Mouse (Mus musculus): ENCODE measurements around the gene Plin3. TPM values are rescaled to one million over a fixed set of nuclear protein-coding genes. Genes with fewer than 3 reads are reported as not detected.

Gene Plin3
- polyA plus RNA-seq (2015; fragmentation: Nextera tagmentation; extraction: Ambion mirVana): 65.8 and 83.2 TPM in 2 replicates

DNA sequence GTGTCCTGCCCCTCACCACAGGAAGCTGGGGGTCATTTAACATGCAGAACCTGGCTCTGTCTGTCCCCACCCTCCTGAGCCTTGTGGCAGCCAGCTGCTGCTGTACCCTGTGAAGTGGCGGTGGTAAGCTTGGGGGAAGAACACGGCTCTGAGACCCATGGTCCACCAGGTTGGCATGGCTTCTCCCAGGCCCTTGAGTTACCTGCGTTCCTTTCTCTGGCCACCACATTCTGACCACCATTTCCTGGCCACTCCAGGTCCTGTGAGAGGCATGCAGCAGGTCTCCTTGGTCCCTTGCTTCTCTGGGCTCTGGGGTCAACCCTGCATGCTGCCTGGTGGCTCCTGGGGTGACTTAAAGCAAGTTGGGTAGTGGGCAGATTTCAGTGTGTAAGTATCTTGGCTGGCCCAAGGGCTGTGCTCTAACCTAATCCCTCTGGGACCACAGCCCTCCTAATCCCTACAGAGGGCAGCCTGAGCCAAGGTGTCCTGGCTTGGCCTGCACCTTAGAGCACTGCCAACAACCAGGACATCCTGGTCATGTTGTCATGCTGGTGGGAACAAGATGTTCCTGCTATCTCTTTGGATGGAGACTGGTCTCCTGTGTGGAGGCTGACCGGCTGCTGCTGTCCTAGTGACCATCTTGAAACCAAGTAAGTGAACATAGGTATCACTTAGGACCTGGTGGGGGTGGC is at the start of gene Plin3:
TSS of gene Plin3 (minus strand) at position 343 of the 692 bp plus-strand sequence.
- Histone ChIP-seq H3K27me3 (no peaks in the 10 kb centered on the region), H3K9me3 (no peaks in the 10 kb centered on the region), H3K4me2 (no peak within 1 kb of the TSS), H3K4me3 (no peak within 1 kb of the TSS), H3K36me3 (no peaks in the 10 kb centered on the region), H3K9ac (no peak within 1 kb of the TSS), H3K4me1 (peaks cover 38% of the 10 kb centered on the region), H3K27ac (peak within 1 kb of the TSS; percentile 48; the same call in 1 of the 2 replicates)
- 89% methylated on average over 4 of the region's 4 CpGs for WGBS
- ATAC-seq (ENCODE audit: insufficient number of reproducible peaks, insufficient read depth, low FRiP score, low TSS enrichment, low read depth): no peak

DNA sequence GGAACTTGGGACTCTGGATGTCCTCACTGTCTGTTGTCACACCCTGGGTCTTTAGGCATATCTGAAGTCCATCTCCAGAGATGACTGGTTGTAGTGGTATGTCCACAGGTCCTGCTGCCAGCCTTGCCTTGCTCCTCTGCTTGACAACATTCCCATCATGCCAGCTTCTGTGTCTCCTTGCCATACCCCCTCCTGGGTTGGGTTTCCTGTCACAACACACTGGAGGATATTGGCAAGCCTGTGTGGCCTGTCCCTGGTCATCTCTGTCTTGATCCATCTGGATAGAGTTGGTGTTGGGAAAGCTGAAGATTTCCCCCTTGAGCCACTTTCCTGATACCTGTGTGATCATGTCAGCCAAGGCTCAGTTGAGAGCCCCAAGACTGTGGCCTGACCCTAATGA is 48.0 kb upstream of the Plin3 start:
- no peak overlapping the region for H3K4me3 ChIP-seq
- peaks cover 3% of the 10 kb centered on the region for H3K4me1 ChIP-seq
- no peaks in the 10 kb centered on the region for H3K27me3 ChIP-seq
- no peak for ATAC-seq (ENCODE audit: insufficient number of reproducible peaks, insufficient read depth, low FRiP score, low TSS enrichment, low read depth)
- no peak overlapping the region for H3K4me2 ChIP-seq
- H3K9ac ChIP-seq: no peak overlapping the region
- no peak overlapping the region for H3K27ac ChIP-seq
- H3K9me3 ChIP-seq: no peaks in the 10 kb centered on the region
- H3K36me3 ChIP-seq: no peaks in the 10 kb centered on the region

DNA sequence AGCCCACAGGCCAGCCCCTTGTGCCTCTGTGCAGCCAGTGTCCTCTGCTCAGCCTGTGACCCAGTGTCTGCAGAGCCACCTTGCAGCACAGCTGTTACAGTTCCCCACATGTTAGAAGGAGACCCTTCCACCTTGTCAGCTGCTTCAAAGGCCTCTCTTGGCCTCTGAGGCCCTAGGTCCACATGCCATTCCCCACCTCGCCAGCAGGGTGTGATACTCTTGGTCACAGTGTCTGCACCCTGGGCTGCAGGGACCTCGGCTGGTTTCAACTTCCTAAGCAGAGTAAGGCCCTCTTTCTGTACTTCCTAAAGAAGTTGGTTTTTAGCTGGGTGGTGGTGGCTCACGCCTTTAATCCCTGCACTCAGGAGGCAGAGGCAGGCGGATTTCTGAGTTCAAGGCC is 46.2 kb upstream of the Plin3 start:
- no peak overlapping the region for H3K9ac ChIP-seq
- H3K4me1 ChIP-seq: peaks cover 3% of the 10 kb centered on the region
- WGBS: 55% methylated on average over 4 of the region's 4 CpGs
- no peak for ATAC-seq (ENCODE audit: insufficient number of reproducible peaks, insufficient read depth, low FRiP score, low TSS enrichment, low read depth)
- peaks cover 7% of the 10 kb centered on the region; the same call in 1 of the 2 replicates for H3K36me3 ChIP-seq
- H3K4me3 ChIP-seq: no peak overlapping the region
- H3K9me3 ChIP-seq: no peaks in the 10 kb centered on the region
- H3K4me2 ChIP-seq: no peak overlapping the region
- no peaks in the 10 kb centered on the region for H3K27me3 ChIP-seq
- H3K27ac ChIP-seq: no peak overlapping the region

DNA sequence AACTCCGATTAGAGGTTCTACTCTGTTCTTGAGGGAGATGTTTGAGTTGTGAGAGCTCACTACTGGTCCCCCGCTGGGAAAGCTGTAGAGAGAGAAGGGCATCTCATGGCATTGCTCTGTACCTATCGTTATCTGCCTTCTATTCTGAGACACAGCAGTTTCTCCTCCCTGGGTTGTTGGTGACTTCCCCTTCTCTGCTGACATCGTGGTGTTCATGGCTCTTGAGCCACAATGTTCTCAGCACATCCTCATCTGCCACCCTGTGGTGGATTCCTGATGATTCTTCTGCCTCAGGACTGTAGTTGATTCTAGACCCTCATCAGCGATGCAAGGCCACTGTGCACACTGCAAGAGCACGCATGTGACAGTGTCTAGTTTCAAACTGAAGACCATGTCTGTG is 45.1 kb upstream of the Plin3 start:
- peaks cover 6% of the 10 kb centered on the region for H3K4me1 ChIP-seq
- no peak overlapping the region for H3K4me3 ChIP-seq
- 95% methylated on average over 6 of the region's 6 CpGs for WGBS
- H3K9ac ChIP-seq: no peak overlapping the region
- no peaks in the 10 kb centered on the region for H3K9me3 ChIP-seq
- no peak overlapping the region for H3K4me2 ChIP-seq
- peaks cover 7% of the 10 kb centered on the region; the same call in 1 of the 2 replicates for H3K36me3 ChIP-seq
- no peaks in the 10 kb centered on the region for H3K27me3 ChIP-seq
- no peak overlapping the region for H3K27ac ChIP-seq
- no peak for ATAC-seq (ENCODE audit: insufficient number of reproducible peaks, insufficient read depth, low FRiP score, low TSS enrichment, low read depth)

DNA sequence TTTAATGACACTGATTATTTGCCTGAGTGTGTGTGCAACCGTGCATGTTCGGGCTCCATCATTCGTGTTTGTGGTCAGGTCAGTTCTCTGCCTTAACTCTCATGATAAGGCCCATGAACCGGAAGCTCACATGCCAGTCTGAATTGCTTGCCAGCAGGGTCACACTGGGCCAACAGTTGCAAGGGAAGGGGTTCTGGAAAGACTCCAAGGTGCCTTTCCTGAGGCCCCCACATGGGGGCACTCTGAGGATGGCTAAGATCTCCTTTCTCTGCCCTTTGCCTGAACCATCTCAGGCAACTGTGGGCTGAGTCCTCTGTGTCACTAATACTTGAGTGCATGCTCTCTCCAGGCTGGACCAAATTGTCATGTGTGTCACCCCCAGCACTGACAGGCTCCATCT is 44.5 kb upstream of the Plin3 start:
- Histone ChIP-seq H3K27ac (no peak overlapping the region), H3K4me1 (peaks cover 6% of the 10 kb centered on the region), H3K4me2 (no peak overlapping the region), H3K36me3 (peaks cover 7% of the 10 kb centered on the region; the same call in 1 of the 2 replicates), H3K4me3 (no peak overlapping the region), H3K9me3 (no peaks in the 10 kb centered on the region), H3K9ac (no peak overlapping the region), H3K27me3 (no peaks in the 10 kb centered on the region)
- 54% methylated on average over 4 of the region's 4 CpGs for WGBS
- ATAC-seq (ENCODE audit: insufficient number of reproducible peaks, insufficient read depth, low FRiP score, low TSS enrichment, low read depth): no peak

DNA sequence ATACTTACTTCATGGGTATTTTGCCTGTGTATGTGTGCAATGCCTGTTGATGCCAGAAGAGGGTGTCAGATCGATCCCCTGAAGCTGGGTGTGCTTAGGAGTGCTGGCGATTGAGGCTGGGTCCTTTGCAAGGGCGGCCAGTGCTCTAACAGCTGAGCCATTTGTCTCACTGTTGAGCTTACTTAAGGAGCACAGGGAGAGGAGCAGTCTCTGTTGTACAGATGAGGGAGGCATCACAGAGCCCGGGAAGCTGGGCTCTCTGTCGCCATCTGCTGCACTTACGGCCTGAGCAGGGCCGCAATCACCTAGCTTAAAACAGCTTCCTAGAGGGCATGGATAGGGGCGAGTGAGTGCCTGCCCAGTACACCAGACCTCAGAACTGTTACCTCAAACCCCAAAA is 40.3 kb upstream of the Plin3 start:
- no peak for ATAC-seq (ENCODE audit: insufficient number of reproducible peaks, insufficient read depth, low FRiP score, low TSS enrichment, low read depth)
- Histone ChIP-seq H3K36me3 (peaks cover 7% of the 10 kb centered on the region; the same call in 1 of the 2 replicates), H3K4me3 (no peak overlapping the region), H3K27me3 (no peaks in the 10 kb centered on the region), H3K9ac (no peak overlapping the region), H3K4me2 (no peak overlapping the region), H3K27ac (no peak overlapping the region), H3K9me3 (no peaks in the 10 kb centered on the region), H3K4me1 (peaks cover 30% of the 10 kb centered on the region)
- WGBS: 51% methylated on average over 8 of the region's 8 CpGs

DNA sequence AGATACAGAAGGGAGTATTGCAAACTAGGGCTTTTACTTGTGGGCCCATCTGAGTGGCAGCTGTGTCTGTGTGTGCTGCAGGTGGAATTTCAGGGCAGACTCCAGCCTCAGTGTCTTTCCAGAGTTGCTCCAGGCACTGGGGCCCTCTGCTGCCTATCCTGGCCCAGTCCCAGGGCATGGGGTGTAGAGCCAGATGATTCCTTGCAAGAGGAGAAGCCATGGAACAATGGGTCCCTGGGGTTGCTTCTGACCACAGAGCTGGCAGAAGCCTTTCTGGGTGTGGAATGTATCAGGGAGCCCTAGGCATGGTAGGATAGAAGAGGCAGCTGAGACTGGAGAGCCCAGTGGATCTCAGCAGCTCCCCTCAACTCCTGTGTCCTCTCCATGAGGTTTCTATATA is 38.6 kb upstream of the Plin3 start:
- ATAC-seq (ENCODE audit: insufficient number of reproducible peaks, insufficient read depth, low FRiP score, low TSS enrichment, low read depth): no peak
- no peak overlapping the region for H3K27ac ChIP-seq
- no peaks in the 10 kb centered on the region for H3K9me3 ChIP-seq
- H3K36me3 ChIP-seq: peaks cover 7% of the 10 kb centered on the region; the same call in 1 of the 2 replicates
- H3K4me3 ChIP-seq: no peak overlapping the region
- peak overlapping the region; percentile 22 for H3K9ac ChIP-seq
- peaks cover 38% of the 10 kb centered on the region for H3K4me1 ChIP-seq
- H3K27me3 ChIP-seq: no peaks in the 10 kb centered on the region
- no peak overlapping the region for H3K4me2 ChIP-seq

DNA sequence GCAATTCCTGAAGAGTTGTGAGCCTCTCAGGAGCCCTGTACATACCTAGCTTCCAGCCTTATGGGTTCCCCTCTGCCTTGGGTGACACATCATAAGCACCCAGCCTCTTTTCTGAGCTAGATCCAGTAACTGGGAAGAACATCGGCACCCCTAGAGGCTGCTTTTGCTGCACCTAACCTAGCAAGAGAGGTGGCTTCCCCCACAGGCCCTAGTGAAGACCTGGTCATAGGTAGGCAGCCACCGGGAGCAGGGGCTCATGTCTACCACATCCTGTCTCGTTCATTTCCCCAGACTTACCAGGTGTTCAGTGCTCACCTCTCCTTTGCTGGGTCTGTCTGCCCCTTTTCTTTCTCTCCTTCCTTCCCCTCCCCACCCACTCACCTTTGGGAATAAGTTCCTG is 37.7 kb upstream of the Plin3 start:
- Histone ChIP-seq H3K4me1 (peaks cover 38% of the 10 kb centered on the region), H3K9ac (peak overlapping the region; percentile 22), H3K9me3 (no peaks in the 10 kb centered on the region), H3K27ac (no peak overlapping the region), H3K4me3 (no peak overlapping the region), H3K27me3 (no peaks in the 10 kb centered on the region), H3K36me3 (peaks cover 7% of the 10 kb centered on the region; the same call in 1 of the 2 replicates), H3K4me2 (no peak overlapping the region; the same call in 1 of the 2 replicates)
- 70% methylated on average over 3 of the region's 3 CpGs for WGBS
- no peak for ATAC-seq (ENCODE audit: insufficient number of reproducible peaks, insufficient read depth, low FRiP score, low TSS enrichment, low read depth)

DNA sequence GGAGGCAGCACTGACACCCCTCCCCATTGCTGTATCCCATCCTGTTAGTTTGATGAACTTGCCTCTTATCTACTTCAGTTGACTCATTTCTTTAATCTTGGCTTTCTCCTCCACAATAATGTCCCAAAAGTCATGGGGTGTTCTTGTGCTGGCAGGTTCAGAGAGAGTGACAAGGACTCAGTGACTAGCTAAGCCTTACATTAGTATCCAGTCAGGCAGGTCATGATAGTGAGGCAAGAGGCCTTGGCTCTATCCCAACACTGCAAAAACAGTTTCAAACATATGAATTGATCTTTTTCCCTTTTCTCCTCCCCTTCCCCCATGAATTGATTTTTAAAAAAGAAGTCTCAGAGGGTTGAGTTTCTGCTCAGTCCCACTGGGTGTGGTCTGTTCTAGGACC is 36.6 kb upstream of the Plin3 start:
- no peak overlapping the region for H3K27ac ChIP-seq
- H3K4me2 ChIP-seq: no peak overlapping the region
- H3K4me3 ChIP-seq: no peak overlapping the region
- H3K4me1 ChIP-seq: peaks cover 43% of the 10 kb centered on the region
- H3K27me3 ChIP-seq: no peaks in the 10 kb centered on the region
- no peaks in the 10 kb centered on the region for H3K9me3 ChIP-seq
- H3K36me3 ChIP-seq: no peaks in the 10 kb centered on the region
- no peak for ATAC-seq (ENCODE audit: insufficient number of reproducible peaks, insufficient read depth, low FRiP score, low TSS enrichment, low read depth)
- peak overlapping the region; percentile 22; the same call in 1 of the 2 replicates for H3K9ac ChIP-seq

DNA sequence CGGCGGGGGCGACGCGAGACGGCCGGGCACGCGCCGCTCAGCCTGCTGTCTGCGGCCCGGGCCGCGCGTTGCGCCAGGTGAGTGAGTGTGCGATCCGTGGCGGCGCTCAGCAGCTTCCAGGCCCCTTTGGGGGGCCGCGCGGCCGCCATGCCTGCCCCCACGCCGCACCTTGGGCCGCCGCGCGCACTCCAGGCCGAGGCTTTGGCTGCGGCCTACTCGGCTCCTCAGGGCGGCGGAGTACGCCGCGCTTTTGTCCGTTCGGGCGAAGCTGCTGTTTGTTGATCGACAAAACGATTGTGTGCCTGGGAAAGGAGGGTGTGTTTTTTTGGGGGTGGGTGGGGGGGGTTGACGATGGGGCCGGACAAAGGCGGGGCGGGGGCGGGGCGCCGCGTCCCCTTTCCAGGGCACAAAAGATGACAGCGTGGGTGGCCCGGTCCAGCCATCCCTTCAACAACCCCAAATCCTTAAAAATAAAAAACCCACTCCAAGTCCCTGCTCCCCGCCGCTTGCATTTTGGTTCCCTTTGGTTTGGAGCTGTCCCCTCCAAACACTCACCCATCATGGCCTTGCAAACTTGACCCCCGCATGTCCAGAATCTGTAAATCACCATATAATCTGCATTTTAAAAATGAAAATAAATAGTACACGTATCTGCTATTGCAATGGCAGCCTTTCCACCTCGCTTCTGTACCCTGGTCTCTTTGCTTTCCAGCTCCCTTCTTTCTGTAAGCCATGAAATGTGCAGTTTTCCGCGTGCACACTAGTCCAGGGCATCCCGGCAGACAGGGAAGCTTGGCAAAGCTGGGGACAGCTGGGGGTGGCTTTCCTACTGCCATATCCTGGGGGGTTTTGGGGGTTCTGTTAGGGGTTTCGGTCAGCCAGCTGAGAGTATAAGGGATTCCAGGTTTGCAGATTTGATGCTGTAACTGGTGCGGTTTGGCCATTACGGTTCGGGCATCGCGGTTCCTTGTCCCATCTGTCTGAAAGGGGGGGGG is 33.8 kb upstream of the Plin3 start:
- H3K9ac ChIP-seq: peak overlapping the region; percentile 94
- peaks cover 38% of the 10 kb centered on the region for H3K4me1 ChIP-seq
- H3K9me3 ChIP-seq: no peaks in the 10 kb centered on the region
- H3K27me3 ChIP-seq: no peaks in the 10 kb centered on the region
- peak overlapping the region; percentile 95 for H3K27ac ChIP-seq
- peaks cover 18% of the 10 kb centered on the region for H3K36me3 ChIP-seq
- peak overlapping the region; percentile 92 for H3K4me2 ChIP-seq
- WGBS: 1% methylated on average over 66 of the region's 67 CpGs
- peak overlapping the region; percentile 92 for H3K4me3 ChIP-seq
- peak; percentile 23 for ATAC-seq (ENCODE audit: insufficient number of reproducible peaks, insufficient read depth, low FRiP score, low TSS enrichment, low read depth)

DNA sequence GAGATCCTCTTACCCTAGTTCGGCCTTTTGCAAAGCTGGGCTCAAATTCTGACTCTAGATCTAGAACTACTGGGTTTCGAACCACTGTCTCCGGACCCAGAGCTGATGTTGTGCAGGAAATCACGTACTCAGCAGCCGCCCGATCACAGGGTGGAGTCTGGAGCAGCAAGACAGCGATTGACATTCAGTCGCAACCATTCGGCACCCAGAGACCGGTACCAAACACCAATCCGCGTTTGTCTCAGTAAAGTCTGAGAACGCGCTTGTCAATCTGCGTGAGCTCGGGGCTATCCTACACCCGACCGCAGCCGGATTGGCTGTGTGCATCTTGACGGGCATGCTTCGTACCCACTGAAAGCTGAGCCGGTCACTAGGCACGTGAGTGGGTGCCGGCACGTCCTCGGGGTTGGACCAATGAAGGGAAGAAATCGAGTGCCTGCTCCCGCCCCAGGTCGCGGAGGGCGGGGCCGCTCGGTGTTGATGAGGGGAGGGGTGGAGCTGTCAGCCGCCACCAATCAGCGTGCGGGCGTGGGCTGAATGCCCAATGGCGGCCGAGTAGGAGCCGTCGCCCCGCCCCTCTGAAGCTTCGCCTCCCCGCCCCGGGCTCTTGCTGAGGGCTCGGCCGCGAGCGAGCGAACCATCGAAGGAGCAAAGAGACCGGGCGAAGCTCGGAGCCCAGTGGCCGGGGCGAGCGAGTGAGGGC is 32.9 kb upstream of the Plin3 start, which contains the start of gene Kdm4b:
TSS of gene Kdm4b (plus strand) at position 613 of the 703 bp plus-strand sequence.
- no peaks in the 10 kb centered on the region for H3K27me3 ChIP-seq
- H3K4me1 ChIP-seq: peaks cover 31% of the 10 kb centered on the region
- H3K4me2 ChIP-seq: peak within 1 kb of the TSS; percentile 92
- H3K27ac ChIP-seq: peak within 1 kb of the TSS; percentile 95
- H3K9me3 ChIP-seq: no peaks in the 10 kb centered on the region
- peak within 1 kb of the TSS; percentile 94 for H3K9ac ChIP-seq
- peak; percentile 100 for ATAC-seq (ENCODE audit: insufficient number of reproducible peaks, insufficient read depth, low FRiP score, low TSS enrichment, low read depth)
- H3K36me3 ChIP-seq: peaks cover 25% of the 10 kb centered on the region
- H3K4me3 ChIP-seq: peak within 1 kb of the TSS; percentile 92
- WGBS: under 1% methylated on average over 53 of the region's 57 CpGs

Data from embryonic facial prominence, embryonic 13.5 days (tissue).